Mouse (Mus musculus): ENCODE data around the gene Pmel. TPM values are rescaled to one million over a fixed set of nuclear protein-coding genes. Genes with fewer than 3 reads are reported as not detected.

Pmel gene
- total RNA-seq, 2 experiments from 2014 or later, result 0.25 to 0.35 TPM

DNA sequence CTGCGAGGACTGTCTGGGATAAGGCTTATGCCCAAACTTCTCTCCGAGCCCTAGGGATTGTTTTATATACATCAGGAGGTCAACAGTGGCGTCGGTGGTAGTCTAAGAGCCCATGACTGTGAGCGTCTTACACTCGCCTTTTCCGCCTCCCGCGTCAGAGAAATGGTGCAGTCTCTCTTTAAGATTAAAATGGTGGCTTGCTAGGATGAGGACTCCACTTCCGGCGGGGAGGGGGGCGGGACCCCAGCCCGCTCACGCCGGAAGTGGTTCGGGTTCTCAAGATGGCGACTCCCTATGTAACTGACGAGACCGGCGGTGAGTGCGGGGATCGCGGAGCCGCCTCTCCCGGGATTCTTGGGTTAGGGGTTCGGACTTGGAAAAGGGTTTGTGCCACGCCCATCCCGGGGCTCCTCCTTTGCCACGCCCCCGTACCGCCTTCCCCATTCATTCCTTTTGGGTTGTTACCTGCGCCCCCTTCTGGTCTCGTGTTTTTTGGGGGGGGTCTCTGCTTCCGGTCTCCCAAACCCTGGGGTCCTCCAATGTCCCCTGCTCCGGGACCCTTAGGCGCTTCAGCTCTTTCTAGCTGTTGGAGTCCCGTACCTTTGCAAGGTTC, 44.4 kb downstream of the Pmel start:
- peak; percentile 78 to 79 for DNase-seq

Other genes with a start within 250 kb of the Pmel start
- 100 to 1,000 TPM; 226 to 234 TPM for gene Smarcc2, start 244.9 kb upstream of the Pmel start, total RNA-seq (2021)
- 100 to 1,000 TPM; 520 to 569 TPM for gene Myl6, start 210.1 kb upstream of the Pmel start, total RNA-seq (2021)
- gene Myl6b, start 205.5 kb upstream of the Pmel start, total RNA-seq (2021), result 10 to 100 TPM; 16.2 to 19.3 TPM
- 1 to 10 TPM; 4.5 to 4.7 TPM for gene Esyt1, start 178.3 kb upstream of the Pmel start, total RNA-seq (2021)
- 10 to 100 TPM; 14.1 to 14.3 TPM for gene Zc3h10, start 156.4 kb upstream of the Pmel start, total RNA-seq (2021)
- gene Rpl41, start 154.9 kb upstream of the Pmel start, total RNA-seq (2021), result 1,000 to 10,000 TPM; 1,506 to 1,536 TPM
- gene Pa2g4, start 138.2 kb upstream of the Pmel start, total RNA-seq (2021), result 10 to 100 TPM; 61.9 to 66.9 TPM
- 1 to 10 TPM; 7.8 to 8.0 TPM for gene Erbb3, start 114.5 kb upstream of the Pmel start, total RNA-seq (2021)
- gene Rps26, start 77.4 kb upstream of the Pmel start, total RNA-seq (2021), result 100 to 1,000 TPM; 288 to 319 TPM
- gene Ikzf4, start 58.2 kb upstream of the Pmel start, total RNA-seq (2021), result 10 to 100 TPM; 14.8 to 15.5 TPM
- 10 to 100 TPM; 11.4 to 14.2 TPM for gene Suox, start 30.1 kb upstream of the Pmel start, total RNA-seq (2021)
- 100 to 1,000 TPM; 131 to 134 TPM for gene Rab5b, start 7.9 kb upstream of the Pmel start, total RNA-seq (2021)
- gene Cdk2, start 836 bp downstream of the Pmel start, total RNA-seq (2021), result 1 to 10 TPM; 2.0 to 2.4 TPM
- 10 to 100 TPM in 1 of 2 experiments, 1 to 10 TPM in 1; 9.3 to 11.1 TPM for gene Dgka, start 40.7 kb downstream of the Pmel start, total RNA-seq (2021)
- gene Pym1, start 43.7 kb downstream of the Pmel start, total RNA-seq (2021), result 10 to 100 TPM; 26.0 to 28.2 TPM
- gene Mmp19, start 86.7 kb downstream of the Pmel start, total RNA-seq (2021), result under 1 TPM; 0.20 to 0.46 TPM
- gene Dnajc14, start 99.9 kb downstream of the Pmel start, total RNA-seq (2021), result 10 to 100 TPM; 65.3 to 69.1 TPM
- 10 to 100 TPM in 1 of 2 experiments, 1 to 10 TPM in 1; 8.4 to 10.6 TPM for gene Tmem198b, start 100.2 kb downstream of the Pmel start, total RNA-seq (2021)
- 10 to 100 TPM; 38.9 to 39.5 TPM for gene Sarnp, start 113.1 kb downstream of the Pmel start, total RNA-seq (2021)
- gene Ormdl2, start 117.5 kb downstream of the Pmel start, total RNA-seq (2021), result 1 to 10 TPM; 8.9 to 9.8 TPM
- gene Gdf11, start 187.5 kb downstream of the Pmel start, total RNA-seq (2021), result 10 to 100 TPM; 20.4 to 22.7 TPM
- 10 to 100 TPM; 77.8 to 79.7 TPM for gene Cd63, start 196.8 kb downstream of the Pmel start, total RNA-seq (2021)
- gene Rdh5, start 218.7 kb downstream of the Pmel start, total RNA-seq (2021), result 1 to 10 TPM; 6.4 to 8.9 TPM
- 10 to 100 TPM; 92.9 to 94.1 TPM for gene Bloc1s1, start 219.8 kb downstream of the Pmel start, total RNA-seq (2021)
- 10 to 100 TPM; 30.1 to 35.4 TPM for gene Itga7, start 229.6 kb downstream of the Pmel start, total RNA-seq (2021)

Measured in layer of hippocampus, postnatal 36 days (tissue).